In the genomic region with DNA sequence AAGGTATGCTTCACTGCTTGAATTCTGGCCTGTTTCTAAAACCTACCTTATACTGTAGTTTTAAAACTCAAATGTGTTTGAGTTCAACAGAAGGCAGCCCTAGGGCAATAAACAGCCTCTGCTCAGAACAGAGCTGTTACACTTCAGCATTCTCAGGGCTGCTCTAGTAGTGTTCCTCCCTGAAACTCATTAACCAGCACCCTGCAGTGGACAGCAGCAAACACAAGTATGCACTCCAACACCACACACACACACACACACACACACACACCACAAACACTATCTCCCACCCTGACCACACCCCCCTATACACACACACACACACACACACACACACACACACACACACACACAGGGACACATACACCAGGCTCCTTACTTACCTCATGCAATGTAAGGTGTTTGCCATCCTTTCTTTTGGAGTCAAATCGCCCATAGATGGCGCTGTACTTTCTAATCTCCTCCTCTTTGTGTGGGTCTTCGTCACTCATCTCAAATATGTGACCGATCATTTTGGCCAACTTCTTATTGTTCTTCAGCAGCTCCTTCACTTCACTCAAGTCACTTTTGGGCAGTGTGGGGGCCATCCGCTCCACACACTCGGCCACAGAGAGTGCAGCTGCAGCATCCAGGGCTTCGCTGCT, we compare ENCODE assay signal across 8 mouse cellular contexts. TPM values are rescaled to one million over a fixed set of nuclear protein-coding genes. Genes with fewer than 3 reads are reported as not detected.
DNase-seq lines count a peak whose midpoint lies in the region; ATAC-seq lines count a peak whose summit lies in the region.

No protein-coding gene starts in this region.

- peaks cover 14% of the 10 kb centered on the region for H3K4me1 ChIP-seq in heart, embryonic 12.5 days (replicated peaks)
- H3K4me1 ChIP-seq in forebrain, embryonic 15.5 days = no peaks in the 10 kb centered on the region

- WGBS in heart, embryonic 12.5 days = 72% methylated on average over 7 of the region's 7 CpGs
- WGBS in forebrain, embryonic 15.5 days = 65% methylated on average over 7 of the region's 7 CpGs

- H3K36me3 ChIP-seq in heart, embryonic 12.5 days = peaks cover 34% of the 10 kb centered on the region
- peaks cover 8% of the 10 kb centered on the region; the same call in 1 of the 2 replicates for H3K36me3 ChIP-seq in forebrain, embryonic 15.5 days

- no peak overlapping the region for H3K27ac ChIP-seq in heart, embryonic 12.5 days (ENCODE audit: poor library complexity, severe bottlenecking)
- H3K27ac ChIP-seq in forebrain, embryonic 15.5 days (replicated peaks) = no peak overlapping the region

- no peaks in the 10 kb centered on the region for H3K9me3 ChIP-seq in heart, embryonic 12.5 days (replicated peaks)
- no peaks in the 10 kb centered on the region for H3K9me3 ChIP-seq in forebrain, embryonic 15.5 days

- H3K27me3 ChIP-seq in heart, embryonic 12.5 days (replicated peaks) = no peaks in the 10 kb centered on the region
- H3K27me3 ChIP-seq in forebrain, embryonic 15.5 days = no peaks in the 10 kb centered on the region

- peak; percentile 9 for DNase-seq in heart, adult 11 months
- peak; percentile 24 to 52 for DNase-seq in CD8-positive naive resting alpha-beta T cell, adult 2 months (ENCODE audit: low read depth in 2 of 2, low spot score in 2 of 2)
- no peak for DNase-seq in testis, postnatal 14 days (ENCODE audit: low spot score)
- DNase-seq in urinary bladder, postnatal 14 days (ENCODE audit: low spot score) = no peak

- no peak overlapping the region for H3K4me2 ChIP-seq in heart, embryonic 12.5 days
- H3K4me2 ChIP-seq in forebrain, embryonic 15.5 days (replicated peaks) = no peak overlapping the region

- H3K4me3 ChIP-seq in heart, embryonic 12.5 days = no peak overlapping the region
- no peak overlapping the region for H3K4me3 ChIP-seq in forebrain, embryonic 15.5 days

- H3K9ac ChIP-seq in heart, embryonic 12.5 days = no peak overlapping the region
- no peak overlapping the region for H3K9ac ChIP-seq in forebrain, embryonic 15.5 days (replicated peaks)

- ATAC-seq in heart, embryonic 12.5 days (ENCODE audit: insufficient number of reproducible peaks, low FRiP score) = no peak
- ATAC-seq in forebrain, embryonic 15.5 days (replicated peaks) = peak; percentile 29; the same call in 1 of the 2 replicates
- ATAC-seq in megakaryocyte progenitor cell, adult 5-6 weeks (replicated peaks; ENCODE audit: poor library complexity) = peak; percentile 64
- ATAC-seq in frontal cortex, adult (ENCODE audit: low TSS enrichment) = no peak

RNA-seq across cellular contexts. Expression of gene Nab1, which starts 10.8 kb away (rescaled TPM):
- polyA plus RNA-seq in heart, embryonic 12.5 days (2016; fragmentation: Nextera tagmentation; extraction: Ambion mirVana) = 29.3 and 32.7 TPM in 2 replicates
- polyA plus RNA-seq in forebrain, embryonic 15.5 days (2015; fragmentation: Nextera tagmentation; extraction: Ambion mirVana) = 14.6 and 16.6 TPM in 2 replicates
- 43.3 and 44.0 TPM in 2 replicates for total RNA-seq in megakaryocyte progenitor cell, adult 5-6 weeks (2015)
- 35.0 and 36.6 TPM in 2 replicates for total RNA-seq in megakaryocyte progenitor cell, adult 5-6 weeks (2017)

Comparison
In these comparisons a context has a peak if more than half of its experiments do, and no peak if none do; other contexts are left out.
1. DNase-seq: peak in heart, adult 11 months (single experiment) and CD8-positive naive resting alpha-beta T cell, adult 2 months (2 of 2); none in testis, postnatal 14 days (single experiment) and urinary bladder, postnatal 14 days (single experiment).
2. ATAC-seq: peak in forebrain, embryonic 15.5 days (single experiment) and megakaryocyte progenitor cell, adult 5-6 weeks (single experiment); none in heart, embryonic 12.5 days (single experiment) and frontal cortex, adult (single experiment).